Mouse (Mus musculus) heart, postnatal 0 days (tissue): ENCODE measurements at regions not wholly inside any gene's neighbourhood (a gene's known extent, or its start where the extent isn't known, plus 50 kb on each side); places are given as distances from the start of the nearest gene placed in this dataset.

Experiments used
- CTCF ChIP-seq: IDR thresholded peaks from 2 replicates; pipeline ENCODE4 v1.5.1; 2016; ENCODE audit warnings: antibody characterized with exemption, control low read depth, low read depth
- EP300 ChIP-seq: IDR thresholded peaks from 2 replicates; pipeline ENCODE4 v1.6.1; 2016; ENCODE audit warnings: antibody characterized with exemption, low read depth

GRCm38 (mm10) chr14:103911280-103911679, 67.1 kb upstream of the Ednrb start:
- TF ChIP-seq CTCF (no peak), EP300 (no peak)
